Mouse (Mus musculus) brown adipose tissue, adult 24 weeks (tissue): Measurements from ENCODE around the gene Unc45b. TPM values are rescaled to one million over a fixed set of nuclear protein-coding genes. Genes with fewer than 3 reads are reported as not detected.

ENCODE experiments used
- H3K27ac ChIP-seq: fragments of 200-500 bp; replicated peaks from 2 replicates; pipeline ENCODE4 v1.5.1; 2012; ENCODE audit warnings: low read depth, mild to moderate bottlenecking, low read length
- H3K4me1 ChIP-seq: fragments of 200-500 bp; 2 replicates; pipeline ENCODE4 v1.6.1; 2012; ENCODE audit warnings: low read length, mixed read lengths; ENCODE audit not compliant: control insufficient read depth, insufficient read depth, insufficient read length
- H3K4me3 ChIP-seq: fragments of 200-500 bp; 2 replicates; pipeline ENCODE4 v1.5.1; 2012; ENCODE audit warnings: low read depth, mild to moderate bottlenecking, low read length, moderate library complexity; ENCODE audit not compliant: insufficient read depth
- polyA plus RNA-seq: library from polyadenylated mRNA; stranded (reverse); fragments of >200 nt; gene quantifications from 2 replicates; pipeline ENCODE4 v1.2.4, GENCODE M21; 2012; ENCODE audit not compliant: missing spikeins, insufficient read depth, insufficient read length

Unc45b gene
- polyA plus RNA-seq, 1 experiment, result 9.1 TPM

DNA sequence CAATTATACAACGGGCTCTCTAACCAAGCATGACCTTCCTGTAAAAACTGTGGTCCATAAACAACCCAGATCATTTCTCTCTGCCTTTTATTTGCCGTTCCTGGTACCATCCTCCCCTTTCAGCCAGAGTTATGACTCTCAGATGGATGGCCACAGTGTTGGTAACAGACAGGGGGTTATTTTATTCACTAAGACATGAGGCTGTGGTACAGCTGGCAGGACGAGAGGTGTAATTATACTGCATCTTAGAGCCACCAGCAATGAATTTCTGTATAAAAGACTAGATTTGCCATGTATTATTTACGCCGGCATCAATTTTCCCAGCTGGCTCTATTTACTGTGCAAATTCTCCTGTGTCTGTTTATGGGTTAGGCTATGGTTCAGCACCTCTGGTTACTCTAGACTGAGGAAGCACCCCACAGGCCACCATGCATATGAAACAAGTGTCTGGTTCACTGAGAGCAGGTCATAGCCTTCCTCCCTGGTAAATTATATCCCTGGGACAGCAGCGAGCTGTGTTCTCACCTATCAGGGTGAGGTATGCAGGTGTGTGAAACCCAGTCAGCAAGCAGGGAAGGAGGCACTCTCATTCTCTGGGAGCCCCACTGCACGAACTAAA, 32.5 kb upstream of the Unc45b start:
- no peak overlapping the region for H3K4me3 ChIP-seq
- H3K27ac ChIP-seq, result no peak overlapping the region
- no peaks in the 10 kb centered on the region for H3K4me1 ChIP-seq

- no peaks in the 10 kb centered on the region for H3K4me1 ChIP-seq
- no peak overlapping the region for H3K27ac ChIP-seq
These were observed 27.2 kb upstream of the Unc45b start for GRCm38 (mm10) chr11:82883180-82883579.

GRCm38 (mm10) chr11:82886559-82886958, 23.8 kb upstream of the Unc45b start:
- Histone ChIP-seq H3K4me3 (no peak overlapping the region), H3K27ac (no peak overlapping the region), H3K4me1 (peaks cover 2% of the 10 kb centered on the region; the same call in 1 of the 2 replicates)

More at GRCm38 (mm10) chr11:82883180-82883579, 27.2 kb upstream of the Unc45b start:
- no peak overlapping the region for H3K4me3 ChIP-seq

GRCm38 (mm10) chr11:82888491-82888946, 21.8 kb upstream of the Unc45b start:
- Histone ChIP-seq H3K27ac (peak overlapping the region; percentile 57), H3K4me1 (peaks cover 2% of the 10 kb centered on the region; the same call in 1 of the 2 replicates), H3K4me3 (peak overlapping the region; percentile 82)

DNA sequence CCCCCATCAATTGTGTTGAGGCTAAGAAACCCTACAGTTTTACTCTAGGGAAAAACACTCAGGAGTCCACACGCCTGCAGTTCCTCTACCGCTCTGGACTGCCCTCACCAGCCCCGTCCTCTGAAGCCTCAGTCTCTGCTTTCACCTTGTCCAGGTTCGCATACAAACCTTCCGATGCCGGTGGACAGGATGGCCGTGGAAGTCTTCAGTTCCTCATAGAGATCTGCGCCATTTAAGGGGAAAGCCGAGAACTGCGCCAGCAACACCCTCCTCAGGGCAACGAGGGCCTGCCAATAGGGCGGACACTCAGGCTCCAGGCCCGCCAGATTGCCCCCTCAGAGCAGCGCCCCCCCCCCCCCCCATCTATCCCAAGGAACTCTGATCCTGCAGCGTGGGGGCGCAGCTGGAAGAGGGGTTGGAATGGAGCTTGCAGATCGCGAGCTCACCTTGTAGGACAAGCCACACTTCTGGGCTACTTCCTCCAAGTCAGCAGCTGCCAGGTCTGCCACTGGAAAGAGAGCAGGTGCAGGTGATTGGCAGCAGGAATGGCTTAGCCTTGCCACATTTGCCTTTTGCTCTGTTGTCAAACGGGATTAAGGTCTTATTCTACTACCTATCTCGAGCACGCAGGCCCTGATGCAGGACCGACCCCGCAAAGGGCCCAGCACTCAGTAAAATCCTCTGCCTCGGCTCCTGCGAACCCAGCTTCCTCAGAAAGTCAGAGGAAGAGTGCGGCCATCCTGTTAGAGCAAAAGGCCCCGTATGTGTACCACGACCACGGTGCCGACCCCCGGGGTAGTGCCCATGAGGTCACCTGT, 20.6 kb upstream of the Unc45b start:
- peak overlapping the region; percentile 78 for H3K27ac ChIP-seq
- peaks cover 2% of the 10 kb centered on the region; the same call in 1 of the 2 replicates for H3K4me1 ChIP-seq

GRCm38 (mm10) chr11:82890342-82890762, 20.0 kb upstream of the Unc45b start, which contains the start of gene Rad51d:
TSS of gene Rad51d (minus strand) at chr11:82890614.
- H3K27ac ChIP-seq, result peak within 1 kb of the TSS; percentile 78
- peaks cover 2% of the 10 kb centered on the region; the same call in 1 of the 2 replicates for H3K4me1 ChIP-seq
- peak within 1 kb of the TSS; percentile 82 for H3K4me3 ChIP-seq

More for the DNA sequence above, 20.6 kb upstream of the Unc45b start:
- H3K4me3 ChIP-seq, result peak overlapping the region; percentile 82

DNA sequence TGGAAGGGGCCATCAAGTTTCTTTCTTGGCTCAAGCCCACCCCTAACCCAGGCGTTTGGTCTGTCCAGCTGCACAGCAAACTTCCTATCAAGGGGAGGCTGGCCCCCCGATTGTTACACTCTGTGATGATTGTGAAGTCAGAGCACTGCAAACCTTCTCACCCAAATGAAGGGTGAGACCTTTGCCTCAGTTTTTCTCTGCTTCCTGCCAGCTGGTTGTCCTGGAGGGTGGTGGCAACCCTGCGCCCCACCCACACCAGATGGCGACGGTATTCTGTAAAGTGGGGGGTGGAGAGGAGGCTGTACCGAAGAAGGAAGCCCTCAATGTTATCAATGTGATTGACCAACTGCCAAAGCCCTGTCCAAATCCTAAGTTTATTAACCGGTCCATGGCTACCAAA, 18.4 kb upstream of the Unc45b start, which contains the start of gene Fndc8:
Fndc8 (plus strand) TSS at position 189 of the 400 bp plus-strand sequence.
- Histone ChIP-seq H3K4me1 (peaks cover 2% of the 10 kb centered on the region; the same call in 1 of the 2 replicates), H3K27ac (no peak within 1 kb of the TSS; the same call in 1 of the 2 replicates), H3K4me3 (peak within 1 kb of the TSS; percentile 8; the same call in 1 of the 2 replicates)

DNA sequence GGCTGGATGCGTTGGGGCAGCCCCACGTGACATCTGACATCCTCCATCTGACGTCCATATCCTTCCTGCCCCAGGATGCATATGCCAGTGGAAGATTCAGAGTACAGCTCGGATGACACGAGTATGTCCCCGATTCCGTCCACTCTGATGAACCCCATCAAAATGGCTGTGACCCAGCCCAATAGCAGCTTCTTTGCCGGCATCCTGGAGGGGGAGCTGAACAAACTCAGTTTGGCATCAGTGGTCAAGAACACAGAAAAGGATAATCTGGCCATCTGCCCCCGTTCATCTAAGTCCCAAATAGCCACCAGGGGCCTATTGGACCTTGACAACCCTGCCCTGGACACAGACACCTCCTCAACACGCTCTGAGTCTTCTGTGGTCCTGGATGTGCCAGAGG, 12.9 kb upstream of the Unc45b start:
- Histone ChIP-seq H3K4me3 (no peak overlapping the region), H3K4me1 (no peaks in the 10 kb centered on the region), H3K27ac (no peak overlapping the region)

DNA sequence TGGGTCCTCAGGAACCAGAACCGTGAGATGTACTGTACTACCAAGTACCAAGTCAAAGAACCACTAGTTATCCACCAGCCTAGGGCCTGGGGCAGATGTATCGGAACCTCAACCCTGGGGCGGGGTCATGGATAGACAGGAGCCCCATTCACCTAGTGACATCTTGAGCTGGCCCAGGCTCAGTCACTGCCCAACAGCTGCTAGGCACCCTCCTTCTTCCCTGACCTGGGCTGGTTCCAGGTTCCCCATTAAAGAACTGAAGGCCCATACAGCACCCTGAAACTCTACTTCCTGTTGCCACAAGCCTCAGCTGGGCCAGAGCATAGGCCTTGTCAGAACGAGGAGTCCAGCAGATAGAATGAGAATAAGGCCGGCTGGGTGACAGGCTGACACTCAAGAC, 10.6 kb upstream of the Unc45b start:
- no peaks in the 10 kb centered on the region for H3K4me1 ChIP-seq
- no peak overlapping the region for H3K4me3 ChIP-seq
- H3K27ac ChIP-seq, result no peak overlapping the region

GRCm38 (mm10) chr11:82901606-82902310, 8.6 kb upstream of the Unc45b start:
- Histone ChIP-seq H3K4me1 (no peaks in the 10 kb centered on the region), H3K27ac (no peak overlapping the region)

DNA sequence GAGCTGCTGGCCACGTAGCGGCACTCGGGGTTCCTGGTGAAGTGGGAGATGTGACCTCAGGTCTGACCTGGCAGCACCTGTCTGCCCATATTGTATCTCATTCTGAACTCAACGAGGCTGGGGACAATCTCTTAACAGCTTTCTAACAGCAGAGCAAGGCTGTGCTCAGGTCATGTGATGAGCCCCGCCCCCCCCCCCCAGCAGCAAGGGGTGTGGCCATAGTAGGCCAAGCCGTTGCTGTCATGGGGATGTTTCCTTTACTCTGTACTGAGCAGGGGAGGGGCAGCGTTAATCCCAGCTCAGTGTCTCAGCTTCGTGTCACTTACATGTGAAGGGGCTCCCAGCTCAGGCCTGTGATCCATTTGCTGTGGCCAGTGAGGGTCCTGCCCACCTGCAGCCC, 5.4 kb upstream of the Unc45b start:
- no peak overlapping the region for H3K4me3 ChIP-seq
- peaks cover 5% of the 10 kb centered on the region; the same call in 1 of the 2 replicates for H3K4me1 ChIP-seq
- H3K27ac ChIP-seq, result no peak overlapping the region

More at GRCm38 (mm10) chr11:82901606-82902310, 8.6 kb upstream of the Unc45b start:
- H3K4me3 ChIP-seq, result no peak overlapping the region

- Histone ChIP-seq H3K27ac (no peak overlapping the region), H3K4me3 (no peak overlapping the region), H3K4me1 (peaks cover 5% of the 10 kb centered on the region; the same call in 1 of the 2 replicates)
These were observed 4.5 kb upstream of the Unc45b start for GRCm38 (mm10) chr11:82905816-82906215.

GRCm38 (mm10) chr11:82907651-82908607, 2.4 kb upstream of the Unc45b start, which contains the start of gene Nle1:
TSS of gene Nle1 (minus strand) at chr11:82908411.
- no peak within 1 kb of the TSS for H3K27ac ChIP-seq
- peak within 1 kb of the TSS; percentile 74 for H3K4me3 ChIP-seq
- H3K4me1 ChIP-seq, result peaks cover 5% of the 10 kb centered on the region; the same call in 1 of the 2 replicates

DNA sequence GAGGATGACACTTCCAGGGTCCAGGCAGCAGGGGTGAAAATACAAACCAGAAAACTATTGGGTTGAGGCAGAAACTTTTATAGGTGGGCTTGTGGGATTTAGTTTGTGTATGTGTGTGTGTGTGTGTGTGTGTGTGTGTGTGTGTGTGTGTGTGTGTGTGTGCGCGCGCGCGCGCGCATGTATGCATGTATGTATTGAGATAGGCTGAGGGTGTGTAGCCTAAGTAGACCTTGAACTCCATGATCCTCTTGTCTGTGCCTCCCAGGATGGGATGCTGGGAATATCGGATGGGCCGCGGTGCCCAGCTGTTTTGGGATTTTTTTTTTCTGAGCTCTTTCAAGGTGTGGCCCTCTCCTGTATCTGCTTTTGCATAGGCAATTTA, 1.8 kb upstream of the Unc45b start:
- H3K27ac ChIP-seq, result no peak overlapping the region
- H3K4me3 ChIP-seq, result peak overlapping the region; percentile 19; the same call in 1 of the 2 replicates
- H3K4me1 ChIP-seq, result peaks cover 5% of the 10 kb centered on the region; the same call in 1 of the 2 replicates
